Mouse (Mus musculus): ENCODE data around the gene Kbtbd13.

The Kbtbd13 gene

GRCm38 (mm10) chr9:65393606-65394005 is 2.2 kb upstream of the Kbtbd13 start:
- no peak for DNase-seq

- DNase-seq = peak; percentile 63 to 81
These were observed 1.3 kb upstream of the Kbtbd13 start for GRCm38 (mm10) chr9:65392638-65393364.

DNA sequence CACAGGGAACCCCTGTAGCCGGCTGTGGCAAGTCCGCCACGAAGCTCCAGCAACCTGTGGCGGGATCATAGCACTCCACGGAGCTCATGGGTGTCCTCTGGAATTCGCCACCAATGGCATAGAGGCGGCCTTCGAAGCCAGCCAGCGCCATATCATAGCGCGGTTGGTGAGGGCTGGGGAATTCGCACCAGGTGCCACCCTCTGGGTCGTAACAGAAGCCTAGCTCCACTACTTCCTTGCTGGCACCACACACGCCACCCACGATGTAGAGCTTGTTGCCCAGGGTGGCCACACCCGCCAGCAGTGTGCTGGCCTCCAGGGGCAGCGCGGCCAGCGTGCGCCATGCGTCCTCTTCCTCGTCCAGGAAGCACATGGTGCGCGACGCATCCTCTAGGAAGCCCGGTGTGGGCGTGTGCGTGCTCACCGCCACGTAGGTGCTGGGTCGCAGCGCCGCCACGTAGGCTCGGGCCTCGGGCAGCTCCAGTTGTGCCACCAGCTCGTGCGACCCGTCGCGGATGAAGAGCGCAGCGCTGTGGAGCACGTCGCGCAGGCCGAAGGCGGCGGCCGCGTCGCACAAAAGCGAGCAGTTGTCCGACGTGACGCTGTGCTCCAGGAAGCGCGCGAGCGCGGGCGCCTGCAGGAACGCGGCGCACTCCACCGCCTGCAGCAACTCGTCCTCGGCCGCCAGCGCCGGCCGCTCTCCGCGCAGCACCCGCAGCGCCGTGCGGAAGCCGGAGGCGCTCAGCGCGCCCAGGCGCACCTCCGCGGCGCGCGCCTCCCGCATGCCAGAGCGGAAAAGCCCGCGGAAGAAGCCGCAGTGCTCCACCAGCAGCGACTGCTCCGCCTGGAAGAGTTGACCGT is 470 bp downstream of the Kbtbd13 start:
- no peak for DNase-seq

DNA sequence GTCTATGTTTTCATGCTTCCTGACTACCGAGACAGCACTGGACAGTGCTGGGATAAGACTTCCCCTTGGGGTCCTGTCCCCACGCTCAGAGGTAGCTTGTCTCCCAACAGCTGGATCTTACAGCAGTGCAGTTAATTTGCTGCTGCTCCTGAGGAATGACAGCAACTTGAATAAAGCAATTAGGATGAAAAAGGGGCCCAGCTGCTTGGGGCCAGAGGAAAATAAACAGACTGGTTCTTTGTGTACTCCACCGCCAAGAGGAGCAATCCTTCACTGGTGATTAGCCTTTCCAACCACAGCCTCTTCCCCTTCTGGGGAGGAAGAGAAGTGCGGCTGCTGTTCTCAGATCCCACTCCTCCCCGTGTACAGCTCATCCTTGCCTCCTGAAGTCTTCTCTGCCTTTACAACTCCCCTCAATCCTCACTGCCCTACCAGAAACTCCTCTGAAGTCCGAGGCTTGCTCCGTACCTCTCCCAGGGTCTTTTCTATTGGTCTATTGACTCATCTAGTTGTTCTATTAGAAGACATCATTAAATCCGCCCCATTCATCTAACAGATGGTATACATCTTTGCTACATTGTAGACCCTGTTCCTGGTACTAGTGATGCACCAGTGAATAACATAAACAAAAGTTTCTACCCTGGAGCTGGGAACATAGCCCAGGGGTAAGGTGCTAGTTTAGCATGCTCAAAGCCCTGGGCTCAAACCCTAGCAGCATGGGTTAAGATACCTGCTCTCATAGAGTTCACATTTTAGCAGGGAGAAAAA is 4.9 kb downstream of the Kbtbd13 start:
- no peak for DNase-seq

DNA sequence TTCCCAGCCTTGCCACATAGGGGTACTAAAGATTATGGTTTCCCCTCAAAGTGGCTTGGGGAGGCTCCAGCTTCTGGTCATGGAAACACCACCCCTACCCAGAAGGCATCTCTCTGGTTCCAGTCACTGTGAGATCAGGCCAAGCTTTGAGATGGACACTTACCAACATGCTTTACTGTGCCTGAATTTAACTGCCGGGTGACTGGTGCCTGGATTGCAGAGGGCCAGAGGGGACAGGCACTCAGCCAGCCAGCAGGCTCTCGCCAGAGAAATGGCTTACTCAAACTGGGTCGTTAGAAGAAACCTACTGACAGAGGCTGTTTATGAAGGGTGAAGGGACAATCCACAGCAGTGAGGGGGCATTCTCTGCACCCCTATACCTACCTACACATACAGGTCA is 7.2 kb downstream of the Kbtbd13 start:
- DNase-seq = peak in 1 of 2 experiments; percentile 31

DNA sequence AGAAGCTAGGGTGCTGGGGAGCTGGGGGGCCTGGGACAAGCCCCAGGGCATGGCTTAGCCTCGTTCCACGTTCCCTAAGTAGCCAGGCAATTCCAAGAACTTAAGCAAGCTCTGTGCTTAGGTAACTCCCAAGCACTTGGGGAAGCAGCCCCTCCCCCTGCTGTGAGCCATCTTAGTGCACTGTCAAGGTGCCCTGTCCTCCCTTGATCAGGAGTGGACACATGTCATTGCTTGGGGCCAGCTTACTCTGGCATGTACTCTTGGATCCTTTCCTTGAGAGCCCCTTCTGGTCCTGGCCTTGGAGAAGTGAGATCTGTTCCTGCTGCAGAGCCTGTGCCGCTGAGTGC is 8.7 kb downstream of the Kbtbd13 start:
- peak in 1 of 2 experiments; percentile 30 for DNase-seq

- DNase-seq = no peak
These were observed 9.3 kb downstream of the Kbtbd13 start for GRCm38 (mm10) chr9:65382031-65382750.

DNA sequence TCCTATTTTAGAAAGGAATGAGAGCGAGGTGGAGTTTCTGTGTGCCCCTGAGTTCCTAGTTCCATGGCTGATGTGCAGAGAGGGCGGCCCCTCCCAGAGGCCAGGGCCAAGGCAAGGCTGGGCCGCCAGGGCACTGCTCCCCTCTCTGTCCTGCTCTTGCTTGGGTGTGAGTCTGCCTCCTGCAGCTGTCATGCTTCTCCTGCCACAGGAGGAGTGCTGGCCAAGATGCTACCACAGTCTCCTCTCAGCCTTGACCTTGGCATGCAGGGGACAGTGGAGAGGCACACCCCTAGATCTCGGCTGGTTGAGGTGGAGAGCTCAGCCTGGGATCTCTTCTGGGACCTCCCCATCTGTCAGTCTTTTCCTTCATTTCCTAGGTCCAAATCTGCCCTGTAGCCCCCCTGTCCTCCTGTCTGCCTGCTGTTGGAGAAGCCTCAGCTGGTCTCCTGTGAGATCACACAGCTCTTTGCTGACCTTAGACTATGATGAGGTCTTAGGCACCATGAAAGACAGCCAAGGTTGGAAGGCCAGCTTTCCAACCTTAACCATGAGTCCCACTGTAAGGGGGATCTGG is 10.3 kb downstream of the Kbtbd13 start:
- DNase-seq = no peak

GRCm38 (mm10) chr9:65375163-65375934 is 16.1 kb downstream of the Kbtbd13 start:
- no peak for DNase-seq

GRCm38 (mm10) chr9:65374468-65375162 is 16.8 kb downstream of the Kbtbd13 start:
- no peak for DNase-seq

DNA sequence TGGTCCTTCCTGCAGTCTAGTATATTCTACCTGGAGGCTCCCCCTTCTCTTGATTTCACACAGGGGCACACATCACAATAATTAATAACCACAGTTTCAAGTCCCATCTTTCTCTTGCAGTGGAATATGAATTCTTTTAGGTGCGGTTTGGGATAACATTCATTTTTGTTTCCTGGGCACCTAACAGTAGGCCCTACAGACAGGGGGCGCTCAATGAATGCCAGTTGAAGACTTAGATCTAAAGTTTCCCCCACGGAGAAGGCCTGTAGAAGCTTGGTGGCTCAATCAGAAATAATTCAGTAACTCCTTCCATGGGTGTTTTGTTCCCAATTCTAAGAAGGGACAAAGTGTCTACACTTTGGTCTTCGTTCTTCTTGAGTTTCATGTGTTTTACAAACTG is 19.0 kb downstream of the Kbtbd13 start:
- peak in 1 of 2 experiments; percentile 51 for DNase-seq

DNA sequence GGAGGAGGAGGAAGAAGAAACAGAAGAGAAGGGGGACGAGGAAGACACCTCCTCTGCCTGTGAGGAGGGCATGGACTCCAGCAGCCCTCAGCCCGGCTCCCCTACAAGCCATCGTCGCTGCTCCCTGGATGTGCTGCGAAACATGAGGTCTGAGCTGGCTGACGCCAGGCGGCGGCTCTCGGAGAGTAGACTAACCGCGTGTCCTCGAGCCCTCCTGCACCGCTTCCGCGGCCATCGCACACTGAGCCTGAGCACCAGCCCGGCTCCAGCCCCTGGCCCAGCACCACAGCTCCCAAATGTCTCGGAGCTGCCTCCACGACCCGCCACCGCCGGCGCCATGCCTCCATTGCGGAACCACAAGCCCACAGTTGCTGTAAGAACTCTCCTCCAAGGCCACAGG is 19.7 kb downstream of the Kbtbd13 start:
- no peak for DNase-seq

DNA sequence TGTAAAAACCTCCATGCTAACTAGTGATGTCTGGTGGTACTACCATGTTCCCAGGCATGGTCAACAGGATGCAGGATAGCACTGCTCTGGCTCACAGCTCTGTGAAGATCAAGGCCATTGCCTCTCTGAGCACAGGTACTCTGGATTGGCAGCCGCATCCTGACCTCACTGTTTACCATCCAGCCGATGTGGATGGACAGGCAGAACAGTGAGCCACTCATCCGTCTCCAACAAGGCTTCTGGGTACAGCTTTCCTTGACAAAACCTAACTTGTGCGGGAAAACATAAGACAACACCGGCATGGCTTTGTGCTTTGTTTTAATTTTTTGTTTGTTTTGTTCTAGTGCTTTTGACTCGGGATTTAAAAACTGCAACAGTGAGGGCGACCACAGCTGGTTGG is 25.7 kb downstream of the Kbtbd13 start:
- no peak for DNase-seq

GRCm38 (mm10) chr9:65363684-65364083 is 27.8 kb downstream of the Kbtbd13 start:
- DNase-seq = no peak

GRCm38 (mm10) chr9:65360641-65361448 is 30.6 kb downstream of the Kbtbd13 start, which contains the start of gene Ubap1l:
Gene Ubap1l, plus strand, starts transcription at chr9:65361041.
- DNase-seq = no peak

GRCm38 (mm10) chr9:65358956-65359480 is 32.4 kb downstream of the Kbtbd13 start:
- DNase-seq = no peak

DNA sequence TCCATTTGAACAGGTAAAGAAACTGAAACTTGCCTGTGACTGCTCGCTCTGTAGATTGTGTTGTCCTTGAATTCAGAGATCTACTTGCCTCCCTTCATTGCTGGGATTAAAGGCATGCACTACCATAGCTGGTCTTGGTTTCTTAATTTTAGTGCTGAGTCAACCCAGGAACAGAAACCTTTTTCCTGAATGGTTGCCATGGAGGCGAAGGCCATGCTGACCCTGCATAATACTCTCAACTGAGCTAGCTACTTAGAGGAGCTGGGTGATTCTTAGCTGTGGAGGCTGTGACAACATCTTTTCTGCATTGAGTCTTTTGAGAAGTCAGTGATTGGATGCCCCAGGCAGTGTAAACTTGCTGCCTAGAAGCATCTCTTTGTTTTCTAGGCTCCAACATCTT is 34.5 kb downstream of the Kbtbd13 start:
- no peak for DNase-seq

DNA sequence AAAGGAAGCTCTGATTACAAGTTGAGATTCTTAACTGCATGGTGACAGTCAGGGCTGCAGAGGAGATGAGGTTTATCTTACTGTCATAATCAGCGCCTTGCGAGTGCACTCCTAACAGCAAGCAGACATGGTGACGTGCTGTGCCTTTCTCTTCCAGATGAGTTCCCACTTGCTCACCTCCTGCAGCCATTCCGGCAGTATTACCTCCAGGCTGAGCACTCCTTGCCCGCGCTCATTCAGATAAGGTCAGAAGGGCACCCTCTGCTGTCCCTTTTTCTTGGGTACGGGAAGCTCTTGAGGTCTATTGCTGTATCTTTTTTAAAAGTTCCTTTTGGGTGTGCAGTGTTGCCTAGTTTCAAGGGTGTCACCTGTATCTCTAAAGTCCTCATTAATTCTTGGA is 34.9 kb downstream of the Kbtbd13 start:
- no peak for DNase-seq

GRCm38 (mm10) chr9:65353251-65353650 is 38.2 kb downstream of the Kbtbd13 start:
- DNase-seq = no peak
